Mouse (Mus musculus): ENCODE measurements at regions not wholly inside any gene's neighbourhood (a gene's known extent, or its start where the extent isn't known, plus 50 kb on each side); places are given as distances from the start of the nearest gene placed in this dataset.

DNA sequence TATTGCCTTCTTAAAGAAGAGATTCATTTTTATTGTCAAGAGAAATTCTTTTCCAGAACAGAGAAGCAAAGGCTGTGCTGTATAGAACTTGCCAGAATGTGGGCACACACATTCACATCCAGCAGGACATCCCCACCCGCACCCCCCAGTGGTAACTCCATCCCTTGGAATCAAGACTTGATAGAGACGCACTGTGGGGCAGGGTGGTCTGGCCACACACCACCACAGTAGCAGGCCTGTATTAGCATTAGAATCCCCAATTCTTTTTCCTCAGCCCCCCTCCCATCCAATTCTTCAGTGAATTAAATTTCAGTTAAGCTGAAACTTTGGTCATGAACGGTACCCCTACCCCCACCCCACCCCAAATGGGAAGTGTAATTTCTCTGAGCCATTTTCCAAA, 92.5 kb upstream of the Dio3 start:
- ATAC-seq (ENCODE audit: low FRiP score, low read depth) = no peak
- no peak overlapping the region for H3K9ac ChIP-seq
- no peaks in the 10 kb centered on the region for H3K9me3 ChIP-seq
- no peaks in the 10 kb centered on the region for H3K36me3 ChIP-seq
- no peak overlapping the region for H3K27ac ChIP-seq (replicated peaks)
- 28% methylated on average over 3 of the region's 3 CpGs for WGBS
- H3K4me3 ChIP-seq = no peak overlapping the region
- peaks cover 59% of the 10 kb centered on the region for H3K27me3 ChIP-seq
- H3K4me2 ChIP-seq = no peak overlapping the region
- peaks cover 29% of the 10 kb centered on the region for H3K4me1 ChIP-seq (replicated peaks)

DNA sequence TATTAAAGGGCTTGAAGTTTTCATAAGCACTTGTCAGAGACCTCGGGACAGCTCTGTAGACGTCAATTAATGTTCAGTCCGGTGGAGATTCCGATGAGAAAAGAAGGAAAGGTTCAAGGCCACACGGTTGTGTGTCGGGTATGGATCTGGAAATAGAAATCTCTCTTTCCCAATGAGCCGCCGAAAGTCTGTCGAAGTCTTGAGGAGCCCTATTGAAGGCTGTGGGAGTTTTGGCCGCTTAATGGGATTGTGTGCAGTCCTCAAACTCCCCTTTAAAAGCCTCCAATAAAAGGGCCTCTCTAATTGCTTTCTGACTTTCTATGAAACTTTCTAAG, 92.0 kb upstream of the Dio3 start:
- H3K4me3 ChIP-seq = no peak overlapping the region
- no peak overlapping the region for H3K27ac ChIP-seq (replicated peaks)
- 13% methylated on average over 10 of the region's 10 CpGs for WGBS
- no peak overlapping the region for H3K9ac ChIP-seq
- no peak for ATAC-seq (ENCODE audit: low FRiP score, low read depth)
- peaks cover 61% of the 10 kb centered on the region for H3K27me3 ChIP-seq
- H3K36me3 ChIP-seq = no peaks in the 10 kb centered on the region
- peaks cover 29% of the 10 kb centered on the region for H3K4me1 ChIP-seq (replicated peaks)
- no peak overlapping the region; the same call in 1 of the 2 replicates for H3K4me2 ChIP-seq
- no peaks in the 10 kb centered on the region for H3K9me3 ChIP-seq

- H3K9me3 ChIP-seq = no peaks in the 10 kb centered on the region
- no peaks in the 10 kb centered on the region for H3K36me3 ChIP-seq
- no peak; the same call in 1 of the 2 replicates for ATAC-seq (ENCODE audit: low FRiP score, low read depth)
- no peak overlapping the region for H3K27ac ChIP-seq (replicated peaks)
- H3K4me3 ChIP-seq = peak overlapping the region; percentile 17
- H3K9ac ChIP-seq = no peak overlapping the region
- WGBS = 1% methylated on average over 49 of the region's 49 CpGs
- H3K4me1 ChIP-seq (replicated peaks) = peaks cover 29% of the 10 kb centered on the region
- H3K4me2 ChIP-seq = peak overlapping the region; percentile 48
- peaks cover 61% of the 10 kb centered on the region for H3K27me3 ChIP-seq
Observed at GRCm38 (mm10) chr12:110187246-110188135, 91.4 kb upstream of the Dio3 start.

DNA sequence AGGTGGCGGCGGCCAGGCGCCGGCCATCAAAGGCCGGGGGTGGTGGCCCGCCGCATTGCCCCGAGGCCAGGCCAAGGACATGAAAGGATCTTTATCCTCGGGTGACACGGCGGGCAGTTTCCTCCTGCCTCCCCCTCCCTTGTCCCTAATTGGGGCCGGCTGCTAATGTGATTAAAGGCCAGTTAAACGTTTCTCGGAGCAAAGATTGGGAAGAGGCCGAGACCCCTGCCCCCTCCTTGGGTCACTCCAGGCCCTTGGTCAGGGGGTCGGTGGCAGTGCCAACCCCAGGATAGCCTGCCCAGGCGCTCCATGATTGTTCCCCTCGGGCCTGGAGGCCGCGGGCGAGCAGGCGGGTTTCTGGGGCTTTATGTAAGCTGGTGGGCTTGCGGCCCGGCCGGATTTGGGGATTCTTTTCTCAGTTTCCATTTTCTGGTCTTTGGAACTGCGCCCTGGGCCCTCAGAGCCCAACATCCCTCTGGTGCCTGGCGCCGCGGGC, 90.7 kb upstream of the Dio3 start:
- no peaks in the 10 kb centered on the region for H3K36me3 ChIP-seq
- H3K4me2 ChIP-seq = peak overlapping the region; percentile 48
- no peak overlapping the region for H3K9ac ChIP-seq
- H3K4me3 ChIP-seq = peak overlapping the region; percentile 17
- peaks cover 29% of the 10 kb centered on the region for H3K4me1 ChIP-seq (replicated peaks)
- 2% methylated on average over 29 of the region's 29 CpGs for WGBS
- no peak overlapping the region for H3K27ac ChIP-seq (replicated peaks)
- peaks cover 62% of the 10 kb centered on the region for H3K27me3 ChIP-seq
- no peak for ATAC-seq (ENCODE audit: low FRiP score, low read depth)
- H3K9me3 ChIP-seq = no peaks in the 10 kb centered on the region

GRCm38 (mm10) chr12:110188641-110189328, 90.1 kb upstream of the Dio3 start:
- 2% methylated on average over 39 of the region's 39 CpGs for WGBS
- Histone ChIP-seq H3K9me3 (no peaks in the 10 kb centered on the region), H3K9ac (no peak overlapping the region), H3K4me1 (replicated peaks) (peaks cover 25% of the 10 kb centered on the region), H3K27me3 (peaks cover 64% of the 10 kb centered on the region), H3K4me3 (peak overlapping the region; percentile 17), H3K36me3 (no peaks in the 10 kb centered on the region), H3K4me2 (peak overlapping the region; percentile 48), H3K27ac (replicated peaks) (no peak overlapping the region)
- ATAC-seq (ENCODE audit: low FRiP score, low read depth) = no peak

DNA sequence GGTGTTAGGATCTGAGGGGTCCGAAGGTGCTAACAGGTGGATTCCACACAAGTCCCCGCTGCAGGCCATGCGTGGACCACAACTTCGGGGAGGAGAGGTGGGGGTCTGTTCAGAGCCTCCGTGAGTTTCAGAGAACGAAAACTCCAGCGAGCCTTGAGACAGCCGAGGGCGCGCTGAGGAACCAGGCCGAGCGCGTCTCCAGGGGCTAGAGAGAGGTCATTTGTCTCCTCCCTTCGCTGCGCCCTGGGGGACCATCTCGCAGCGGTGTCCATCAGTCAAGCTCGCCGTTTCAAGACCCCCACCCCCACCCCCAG, 89.6 kb upstream of the Dio3 start:
- Histone ChIP-seq H3K4me3 (peak overlapping the region; percentile 17), H3K36me3 (no peaks in the 10 kb centered on the region), H3K4me2 (peak overlapping the region; percentile 48), H3K9ac (no peak overlapping the region), H3K9me3 (no peaks in the 10 kb centered on the region), H3K27me3 (peaks cover 66% of the 10 kb centered on the region), H3K27ac (replicated peaks) (no peak overlapping the region), H3K4me1 (replicated peaks) (peaks cover 24% of the 10 kb centered on the region)
- ATAC-seq (ENCODE audit: low FRiP score, low read depth) = no peak
- WGBS = under 1% methylated on average over 19 of the region's 19 CpGs

DNA sequence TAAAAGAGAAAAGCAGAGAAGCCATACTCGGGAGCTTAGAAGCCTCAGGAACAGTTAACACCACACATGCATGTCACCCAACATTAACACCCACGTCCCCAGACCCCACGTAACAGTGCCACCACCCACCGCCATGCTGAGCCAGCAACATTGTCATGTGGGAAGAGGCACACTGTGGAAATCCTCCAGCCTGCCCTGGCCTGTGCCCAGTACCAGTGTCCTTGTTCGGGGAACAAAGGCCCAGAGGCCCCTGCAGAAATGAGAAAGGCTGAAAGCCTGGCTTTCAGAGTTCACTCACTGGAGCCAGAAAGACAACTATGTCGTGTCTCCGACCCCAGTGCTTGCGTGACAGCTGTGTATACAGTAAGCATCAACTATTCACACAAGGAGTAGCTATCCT, 86.7 kb upstream of the Dio3 start:
- H3K4me1 ChIP-seq (replicated peaks) = peaks cover 23% of the 10 kb centered on the region
- no peak for ATAC-seq (ENCODE audit: low FRiP score, low read depth)
- no peaks in the 10 kb centered on the region for H3K36me3 ChIP-seq
- no peaks in the 10 kb centered on the region for H3K9me3 ChIP-seq
- no peak overlapping the region for H3K9ac ChIP-seq
- WGBS = 53% methylated on average over 8 of the region's 8 CpGs
- no peak overlapping the region for H3K4me3 ChIP-seq
- H3K4me2 ChIP-seq = no peak overlapping the region
- no peak overlapping the region for H3K27ac ChIP-seq (replicated peaks)
- H3K27me3 ChIP-seq = peaks cover 42% of the 10 kb centered on the region

DNA sequence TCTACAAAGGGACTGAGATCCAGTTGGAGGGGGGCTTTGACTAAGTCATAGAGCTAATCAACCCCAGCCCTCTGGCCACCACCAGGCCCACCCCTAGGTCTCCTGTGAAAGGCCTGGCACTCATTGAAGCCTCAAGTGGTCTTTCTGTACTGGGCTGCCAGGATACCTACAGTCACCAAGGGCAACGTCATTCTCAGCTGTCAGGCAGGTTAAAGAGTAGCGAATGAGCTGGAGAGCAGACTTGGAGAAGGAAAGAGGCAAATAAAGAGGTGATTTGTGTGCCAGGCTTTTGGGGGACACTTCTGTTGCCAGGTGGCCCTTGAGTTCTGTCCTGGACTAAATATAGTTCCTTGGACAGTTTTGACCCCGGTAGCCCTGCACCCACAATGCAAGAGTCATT, 81.5 kb upstream of the Dio3 start:
- Histone ChIP-seq H3K27ac (replicated peaks) (no peak overlapping the region), H3K4me3 (no peak overlapping the region), H3K36me3 (no peaks in the 10 kb centered on the region), H3K9me3 (no peaks in the 10 kb centered on the region), H3K9ac (no peak overlapping the region), H3K4me2 (no peak overlapping the region), H3K27me3 (0 out of 2 replicates have a peak, but pooled peaks cover 5% of the 10 kb centered on the region), H3K4me1 (replicated peaks) (no peaks in the 10 kb centered on the region)
- 69% methylated on average over 3 of the region's 3 CpGs for WGBS
- peak; percentile 71 for ATAC-seq (ENCODE audit: low FRiP score, low read depth)

- H3K36me3 ChIP-seq = no peaks in the 10 kb centered on the region
- no peaks in the 10 kb centered on the region for H3K9me3 ChIP-seq
- H3K4me3 ChIP-seq = no peak overlapping the region
- no peak overlapping the region for H3K9ac ChIP-seq
- WGBS = 91% methylated on average over 7 of the region's 7 CpGs
- no peak overlapping the region for H3K4me2 ChIP-seq
- no peak overlapping the region for H3K27ac ChIP-seq (replicated peaks)
- ATAC-seq (ENCODE audit: low FRiP score, low read depth) = no peak
- no peaks in the 10 kb centered on the region for H3K27me3 ChIP-seq
- no peaks in the 10 kb centered on the region for H3K4me1 ChIP-seq (replicated peaks)
Observed at GRCm38 (mm10) chr12:110200471-110200870, 78.4 kb upstream of the Dio3 start.

DNA sequence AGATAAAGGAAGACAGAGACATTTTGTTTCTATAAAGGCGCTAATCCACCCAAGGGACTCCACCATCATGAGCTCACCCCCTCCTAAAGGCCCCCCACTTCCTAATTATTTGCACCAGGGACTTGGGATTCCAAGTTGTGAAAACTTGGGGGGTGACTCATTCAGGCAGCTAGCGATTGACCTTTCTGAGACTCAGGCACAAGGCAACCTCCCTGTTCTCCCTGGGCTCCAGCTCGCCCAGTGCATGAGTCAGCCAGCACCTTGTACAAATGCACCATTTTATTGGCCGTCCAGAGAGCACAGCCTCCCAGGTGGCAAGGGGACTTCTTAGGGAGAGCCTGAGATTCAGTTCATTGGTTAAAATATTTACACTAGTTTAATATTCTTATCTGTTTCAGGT, 78.0 kb upstream of the Dio3 start:
- H3K27ac ChIP-seq (replicated peaks) = no peak overlapping the region
- no peaks in the 10 kb centered on the region for H3K36me3 ChIP-seq
- WGBS = 89% methylated on average over 4 of the region's 4 CpGs
- no peak for ATAC-seq (ENCODE audit: low FRiP score, low read depth)
- no peak overlapping the region for H3K9ac ChIP-seq
- no peaks in the 10 kb centered on the region for H3K4me1 ChIP-seq (replicated peaks)
- H3K27me3 ChIP-seq = no peaks in the 10 kb centered on the region
- no peak overlapping the region for H3K4me3 ChIP-seq
- H3K4me2 ChIP-seq = no peak overlapping the region
- H3K9me3 ChIP-seq = no peaks in the 10 kb centered on the region

DNA sequence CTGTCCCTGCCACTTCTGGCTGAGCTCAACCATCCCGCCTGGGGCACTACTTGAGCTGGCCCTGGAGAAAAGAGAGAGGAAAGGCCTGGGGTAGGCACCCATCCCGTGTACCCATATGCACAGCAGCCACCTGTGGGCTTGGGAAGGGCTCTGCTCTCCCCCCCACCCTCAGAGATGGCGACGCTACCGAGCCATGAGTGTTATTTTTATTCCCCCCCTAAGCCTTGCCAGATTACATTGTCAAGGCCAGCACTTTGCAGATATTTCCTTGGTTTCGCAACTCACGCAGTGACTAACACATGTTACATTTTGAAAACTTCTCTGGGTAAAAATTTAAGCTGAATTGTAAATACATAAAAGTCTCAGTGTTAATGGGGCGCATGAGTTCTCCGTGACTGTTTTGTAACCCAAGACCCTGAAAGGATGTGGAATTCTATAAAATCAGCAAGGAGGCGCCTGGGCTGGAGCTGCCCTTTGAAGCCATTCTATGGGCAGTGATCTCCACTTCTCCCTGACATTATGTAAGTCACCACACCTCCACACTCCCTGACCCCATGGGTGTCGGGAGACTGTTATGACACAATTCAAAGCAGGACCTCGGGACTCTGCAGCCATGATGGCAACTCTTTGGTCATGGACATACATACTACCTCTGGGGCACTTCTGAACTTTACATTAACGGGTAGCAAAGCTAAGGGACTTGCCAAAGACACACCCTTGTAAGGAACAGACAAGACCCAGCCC, 75.4 kb upstream of the Dio3 start:
- Histone ChIP-seq H3K27ac (replicated peaks) (no peak overlapping the region), H3K27me3 (no peaks in the 10 kb centered on the region), H3K4me3 (no peak overlapping the region), H3K36me3 (no peaks in the 10 kb centered on the region), H3K9me3 (no peaks in the 10 kb centered on the region), H3K4me2 (no peak overlapping the region), H3K9ac (no peak overlapping the region), H3K4me1 (replicated peaks) (peaks cover 13% of the 10 kb centered on the region; the same call in 1 of the 2 replicates)
- 87% methylated on average over 13 of the region's 13 CpGs for WGBS
- no peak for ATAC-seq (ENCODE audit: low FRiP score, low read depth)

All from hindbrain, embryonic 15.5 days (tissue).